Mouse (Mus musculus) right cerebral cortex, postnatal 36 days (tissue): Measurements from ENCODE around the gene Dlx5.

Experiments
- DNase-seq, 2 experiments: peaks; one replicate each; pipeline ENCODE4 v3.0.0; 2022; ENCODE audit warnings: low spot score in 2 of 2, mixed read lengths in 1 of 2

Dlx5 gene

GRCm38 (mm10) chr6:6859950-6860410, 21.9 kb downstream of the Dlx5 start:
- no peak for DNase-seq

GRCm38 (mm10) chr6:6859111-6859949, 22.6 kb downstream of the Dlx5 start:
- DNase-seq = no peak

- DNase-seq = no peak
These were observed 23.3 kb downstream of the Dlx5 start for GRCm38 (mm10) chr6:6858571-6858970.

GRCm38 (mm10) chr6:6857766-6858165, 24.1 kb downstream of the Dlx5 start:
- DNase-seq = no peak

- no peak for DNase-seq
These were observed 25.0 kb downstream of the Dlx5 start for GRCm38 (mm10) chr6:6856881-6857280.

GRCm38 (mm10) chr6:6856316-6856715, 25.6 kb downstream of the Dlx5 start:
- no peak for DNase-seq

GRCm38 (mm10) chr6:6855746-6856185, 26.1 kb downstream of the Dlx5 start:
- DNase-seq = no peak

- DNase-seq = no peak
These were observed 26.8 kb downstream of the Dlx5 start for GRCm38 (mm10) chr6:6854902-6855745.

GRCm38 (mm10) chr6:6854176-6854575, 27.7 kb downstream of the Dlx5 start:
- no peak for DNase-seq

GRCm38 (mm10) chr6:6852944-6853343, 28.9 kb downstream of the Dlx5 start:
- DNase-seq = no peak

GRCm38 (mm10) chr6:6851166-6851565, 30.7 kb downstream of the Dlx5 start:
- no peak for DNase-seq

- no peak for DNase-seq
These were observed 31.4 kb downstream of the Dlx5 start for GRCm38 (mm10) chr6:6850324-6851060.

GRCm38 (mm10) chr6:6849744-6850143, 32.1 kb downstream of the Dlx5 start:
- no peak for DNase-seq

- no peak for DNase-seq
These were observed 33.3 kb downstream of the Dlx5 start for GRCm38 (mm10) chr6:6848541-6848940.

GRCm38 (mm10) chr6:6833301-6833700, 48.6 kb downstream of the Dlx5 start:
- no peak for DNase-seq

GRCm38 (mm10) chr6:6830446-6830845, 51.4 kb downstream of the Dlx5 start:
- DNase-seq = no peak
